Mouse (Mus musculus) brain, adult 2 months (tissue): ENCODE results near the gene Slc17a5.
A peak's percentile ranks its signal among the peaks of the same experiment; 100 is the strongest.
"Not testable (repeated sequence)": the region's sequence is repeated elsewhere in the genome, so short reads cannot be mapped to it uniquely, and the experiment has no call there.

Experiments used
- DNase-seq: peaks from one replicate; pipeline ENCODE4 v3.0.0; 2011; ENCODE audit warnings: low read depth, low spot score

Gene Slc17a5

DNA sequence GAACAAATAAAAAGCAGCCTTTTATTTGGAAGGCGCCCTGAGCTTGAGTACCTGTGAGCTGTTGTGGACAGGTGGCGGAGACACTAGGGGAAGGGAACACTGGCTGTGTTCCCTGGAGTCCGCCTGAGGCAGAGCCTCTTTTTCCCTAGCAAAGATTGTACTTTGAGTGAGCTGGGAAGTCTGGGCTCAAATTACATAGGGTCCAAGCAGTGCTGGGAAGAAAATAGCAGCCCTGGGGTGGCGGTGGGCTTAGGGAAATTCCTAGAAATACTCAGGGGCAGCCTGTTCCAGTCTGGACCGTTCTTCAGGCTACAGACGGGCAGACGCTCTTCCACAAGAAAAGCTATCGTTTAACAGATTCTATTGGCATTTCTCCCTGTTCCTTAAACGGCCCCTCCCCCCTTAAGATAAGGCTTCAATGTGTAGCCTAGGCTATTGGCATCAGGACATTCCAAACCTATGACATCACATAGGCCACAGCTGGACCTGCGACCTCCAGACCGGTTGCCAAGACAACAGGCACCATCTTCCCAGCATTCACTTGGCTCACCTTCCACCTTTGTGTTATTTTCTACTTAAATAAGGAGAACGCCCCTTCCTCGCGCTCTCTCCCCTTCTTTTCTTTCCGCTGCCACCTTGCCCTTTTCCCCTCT lies 67.6 kb downstream of the Slc17a5 start:
- peak; percentile 29 for DNase-seq

DNA sequence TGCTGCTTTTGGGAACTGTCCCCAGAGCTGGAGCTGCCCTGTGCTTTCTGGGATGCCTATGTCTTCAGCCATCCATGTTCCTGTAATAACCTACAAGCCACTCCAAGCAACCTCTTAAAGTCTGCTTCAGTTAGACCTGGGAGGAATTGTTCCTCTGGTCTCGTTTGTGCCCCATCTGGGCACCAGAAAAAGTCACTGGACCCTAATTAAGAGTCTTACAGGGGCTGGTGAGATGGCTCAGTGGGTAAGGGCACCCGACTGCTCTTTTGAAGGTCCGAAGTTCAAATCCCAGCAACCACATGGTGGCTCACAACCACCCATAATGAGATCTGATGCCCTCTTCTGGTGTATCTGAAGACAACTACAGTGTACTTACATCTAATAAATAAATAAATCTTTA lies 70.6 kb downstream of the Slc17a5 start:
- not testable (repeated sequence) for DNase-seq

GRCm38 (mm10) chr9:78516125-78516524 lies 71.7 kb downstream of the Slc17a5 start:
- no peak for DNase-seq

GRCm38 (mm10) chr9:78514681-78515080 lies 73.2 kb downstream of the Slc17a5 start:
- DNase-seq, result no peak

DNA sequence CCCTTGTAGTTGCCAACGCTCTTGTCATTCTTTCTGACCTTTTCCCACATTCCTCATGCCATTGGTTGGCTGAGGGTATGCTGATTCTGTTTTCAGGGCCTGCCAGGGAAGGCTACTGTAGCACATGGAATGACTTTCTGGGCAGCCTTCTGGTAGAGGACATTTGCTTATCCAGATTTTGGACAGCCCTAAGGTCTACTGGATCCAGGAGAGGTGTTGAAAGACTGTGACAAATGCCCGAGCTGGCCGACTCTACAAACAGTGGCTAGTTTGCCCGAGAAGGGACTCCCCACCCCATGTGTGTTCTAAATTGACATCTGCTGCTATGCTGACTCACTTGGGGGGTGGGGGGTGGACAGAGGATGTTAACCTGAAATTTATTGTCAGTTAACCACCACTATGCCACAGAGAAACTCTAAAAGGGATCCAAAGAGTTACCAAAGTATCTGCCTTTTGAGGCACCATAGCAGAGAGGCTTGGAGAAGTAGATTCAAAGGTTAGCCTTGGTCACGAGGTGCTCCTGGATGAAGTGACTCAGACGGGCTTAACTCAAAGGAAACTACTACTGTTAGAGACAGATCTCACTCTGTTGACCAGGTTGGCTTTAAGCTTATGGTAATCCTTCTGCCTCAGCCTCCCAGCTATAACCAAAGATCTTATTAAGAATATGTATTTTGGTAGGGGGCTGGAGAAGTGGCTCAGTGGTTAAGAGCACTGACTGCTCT lies 73.9 kb downstream of the Slc17a5 start:
- DNase-seq, result no peak

- no peak for DNase-seq
Observed at GRCm38 (mm10) chr9:78511705-78512104, 76.1 kb downstream of the Slc17a5 start.

- no peak for DNase-seq
Observed at GRCm38 (mm10) chr9:78508106-78508786, 79.6 kb downstream of the Slc17a5 start.

DNA sequence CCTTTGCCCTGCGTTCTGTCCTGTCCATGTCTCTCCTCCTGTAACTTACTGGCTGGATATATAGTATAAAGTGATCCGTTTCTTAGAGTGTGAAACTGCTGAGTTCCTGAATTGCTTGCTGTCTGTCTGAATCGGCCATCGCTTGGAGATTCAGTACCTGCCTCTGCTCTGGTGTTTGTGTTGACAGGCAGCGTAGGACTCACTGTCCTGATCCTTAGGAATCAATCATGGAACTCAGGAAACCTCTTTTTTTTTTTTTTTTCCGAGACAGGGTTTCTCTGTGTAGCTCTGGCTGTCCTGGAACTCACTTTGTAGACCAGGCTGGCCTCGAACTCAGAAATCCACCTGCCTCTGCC lies 81.1 kb downstream of the Slc17a5 start:
- no peak for DNase-seq

DNA sequence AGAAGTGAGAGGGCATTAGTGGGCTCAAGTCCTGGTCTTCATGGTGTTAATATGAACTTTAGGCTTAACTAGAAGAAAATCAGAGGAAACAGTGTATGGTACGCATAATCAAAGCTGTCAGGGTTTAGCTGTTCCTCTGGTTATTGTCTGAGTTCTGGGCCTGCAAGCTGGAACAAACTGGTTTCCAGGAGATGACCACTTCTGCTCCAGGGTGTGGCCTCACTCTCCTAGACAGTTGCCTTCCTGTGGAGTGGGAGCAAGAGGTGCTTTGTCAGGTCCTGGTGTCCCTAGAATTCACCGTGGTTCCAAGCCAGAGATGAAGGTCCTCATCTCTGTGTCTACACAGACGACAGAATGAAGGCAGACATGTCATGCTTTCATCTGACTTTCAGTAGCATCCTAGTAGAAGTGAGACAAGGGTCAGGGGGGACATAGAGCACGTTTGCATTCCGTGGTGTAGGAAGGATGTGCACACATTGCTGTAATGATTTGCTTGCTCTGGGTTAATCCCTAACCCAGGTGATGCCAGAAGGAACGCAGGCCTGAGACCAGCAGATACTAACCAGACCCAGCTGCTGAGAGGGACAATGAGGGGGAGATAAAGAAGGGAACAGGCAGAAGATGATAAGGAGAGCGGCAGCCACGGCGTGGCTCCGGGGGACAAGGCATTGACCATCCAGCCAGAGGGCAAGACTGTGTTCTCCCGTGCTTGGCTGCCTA lies 81.7 kb downstream of the Slc17a5 start:
- no peak for DNase-seq

- no peak for DNase-seq
Observed at GRCm38 (mm10) chr9:78505223-78505622, 82.6 kb downstream of the Slc17a5 start.

DNA sequence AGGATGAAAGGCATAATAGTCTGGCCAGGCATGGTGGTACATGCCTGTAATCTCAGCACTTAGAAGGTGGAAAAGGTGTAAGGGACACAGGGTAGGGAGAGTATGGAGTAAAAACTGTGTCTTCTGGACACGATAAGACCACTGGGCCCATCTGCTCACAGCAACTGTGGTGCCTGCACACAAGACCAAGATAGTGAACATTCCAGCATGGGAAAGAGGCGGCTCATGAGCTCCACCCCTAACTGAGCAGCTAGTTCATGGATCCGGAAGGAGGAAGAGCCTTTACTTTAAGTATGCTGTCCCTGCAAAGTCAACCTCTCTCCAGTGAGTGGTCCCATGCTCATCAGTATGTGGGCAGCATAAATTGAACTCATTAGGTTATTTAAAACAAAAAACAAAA lies 83.2 kb downstream of the Slc17a5 start:
- no peak for DNase-seq

GRCm38 (mm10) chr9:78504133-78504532 lies 83.7 kb downstream of the Slc17a5 start:
- no peak for DNase-seq

DNA sequence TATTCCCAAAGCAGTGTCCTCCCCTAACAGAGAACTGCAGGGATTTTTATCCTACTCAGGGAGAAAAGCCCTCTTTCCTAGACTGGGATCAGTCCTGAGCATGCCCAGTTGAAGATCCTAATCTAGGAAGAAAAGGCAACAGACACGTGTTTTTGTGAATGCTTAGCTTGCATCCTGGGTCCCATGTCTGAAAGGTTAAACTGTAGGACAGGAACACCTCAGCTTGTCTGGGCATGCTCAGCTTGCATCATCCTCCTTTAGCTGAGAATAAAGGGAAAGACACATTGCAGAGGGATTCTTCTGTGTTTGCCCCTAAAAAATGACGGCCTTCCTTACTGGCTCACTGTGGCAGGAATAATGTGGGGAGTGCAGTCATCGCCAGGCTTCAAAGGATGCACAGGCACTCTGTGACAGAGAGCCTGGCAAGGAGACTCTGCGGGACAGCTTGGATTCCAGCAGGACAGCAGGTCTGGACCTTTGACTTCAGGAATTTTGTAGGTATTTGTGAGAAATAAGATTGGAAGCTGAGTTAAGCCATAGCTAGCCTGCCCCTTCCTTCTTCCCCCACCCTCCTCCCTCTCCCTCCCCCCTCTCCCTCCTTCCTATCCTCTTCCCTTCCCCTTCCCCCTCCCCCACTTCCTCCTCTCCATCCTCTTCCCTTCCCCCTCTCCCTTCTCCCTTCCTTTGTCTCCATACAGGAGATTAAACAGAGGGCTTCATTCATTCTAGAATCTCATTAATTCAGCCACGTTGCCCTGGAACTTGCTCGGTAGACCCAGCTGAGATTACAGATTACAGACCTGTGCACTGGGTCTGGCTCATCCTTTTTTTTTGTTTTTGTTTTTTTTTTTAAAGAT lies 84.4 kb downstream of the Slc17a5 start:
- DNase-seq, result peak; percentile 86

DNA sequence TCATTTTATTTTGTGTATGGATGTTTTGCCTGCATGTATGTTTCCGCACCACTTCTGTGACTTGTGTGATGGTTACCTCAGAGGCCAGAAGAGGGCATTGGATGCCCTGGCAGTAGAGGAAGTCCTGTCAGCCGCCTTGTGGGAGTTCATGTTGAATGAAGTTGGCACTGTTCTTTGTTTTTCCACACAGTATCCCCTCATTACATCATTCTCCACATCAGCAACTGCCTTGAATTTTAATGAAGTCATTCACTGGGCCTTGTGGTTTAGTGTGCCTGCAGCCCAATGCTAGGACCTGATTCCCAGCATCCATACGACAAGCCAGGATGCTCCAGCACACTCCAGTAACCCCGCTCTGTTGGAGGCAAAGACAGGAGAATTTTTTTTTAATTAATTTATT lies 86.6 kb downstream of the Slc17a5 start:
- DNase-seq, result peak; percentile 84

- no peak for DNase-seq
Observed at GRCm38 (mm10) chr9:78500386-78500785, 87.5 kb downstream of the Slc17a5 start.

- peak; percentile 70 for DNase-seq
Observed at GRCm38 (mm10) chr9:78493171-78493570, 94.7 kb downstream of the Slc17a5 start.

DNA sequence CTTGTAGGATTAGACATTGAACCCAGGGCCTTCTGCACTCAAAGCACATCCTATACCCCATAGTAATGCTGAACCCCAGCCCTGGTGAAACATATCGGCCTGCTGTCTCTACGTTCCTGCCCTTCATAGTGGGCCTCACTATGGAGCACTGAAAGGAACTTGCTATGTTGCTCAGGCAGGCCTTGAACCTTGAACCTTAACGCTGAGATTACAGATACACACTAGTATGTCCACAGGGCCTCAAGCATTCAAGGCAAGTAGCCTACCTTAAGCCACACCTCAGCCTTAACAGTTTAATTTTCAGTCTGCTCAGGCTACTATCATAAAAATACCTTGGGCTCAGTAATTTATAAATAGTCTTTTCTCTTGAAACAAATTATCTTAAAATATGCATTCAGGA lies 95.6 kb downstream of the Slc17a5 start:
- DNase-seq, result no peak

- no peak for DNase-seq
Observed at GRCm38 (mm10) chr9:78491169-78491568, 96.7 kb downstream of the Slc17a5 start.

DNA sequence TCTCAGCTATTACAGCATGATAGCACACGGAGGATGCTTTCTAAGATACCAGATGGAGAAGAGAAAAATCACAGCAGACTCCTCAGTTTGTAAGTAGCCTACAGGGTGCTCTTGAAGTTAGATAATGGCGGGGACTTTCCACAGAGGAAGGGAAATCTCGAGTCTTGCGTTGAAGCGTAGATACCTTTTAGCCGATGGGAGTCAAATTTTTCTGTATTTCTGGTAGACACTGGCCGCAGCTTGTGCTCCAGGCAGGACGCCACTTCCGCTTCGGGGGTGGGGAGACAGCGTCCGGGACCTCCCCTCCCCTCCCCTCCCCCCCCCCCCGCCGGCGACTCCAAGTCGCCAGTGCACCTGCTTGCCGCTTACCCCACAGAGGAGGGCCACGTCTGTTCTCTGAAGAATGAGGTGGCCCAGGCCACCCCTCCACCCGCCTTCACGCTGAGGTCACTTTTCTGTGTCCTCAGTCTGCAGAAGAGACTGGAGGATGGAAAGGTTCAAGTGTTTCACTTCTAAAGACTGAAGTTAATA lies 98.9 kb downstream of the Slc17a5 start, which contains the start of gene Eef1a1:
TSS of gene Eef1a1 (minus strand) at position 262 of the 531 bp plus-strand sequence.
- DNase-seq, result peak; percentile 70

DNA sequence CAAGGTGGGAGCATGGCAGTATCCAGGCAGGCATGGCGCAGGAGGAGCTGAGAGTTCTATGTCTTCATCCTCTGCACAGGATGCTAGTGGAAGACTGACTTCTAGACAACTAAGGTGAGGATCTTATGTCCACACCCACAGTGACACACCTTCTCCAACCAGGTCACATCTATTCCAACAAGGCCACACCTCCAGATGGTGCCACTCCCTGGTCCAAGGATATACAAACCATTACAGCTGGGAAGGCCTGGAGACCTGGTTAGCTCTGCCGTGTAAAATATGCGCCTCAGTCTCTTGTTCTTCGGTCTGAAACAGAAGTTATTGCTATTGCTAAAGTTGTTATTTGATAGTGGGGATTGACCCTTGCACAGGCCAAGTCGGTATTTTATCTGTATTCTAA lies 99.8 kb downstream of the Slc17a5 start:
- DNase-seq, result not testable (repeated sequence)
